Mouse (Mus musculus) lung, postnatal 0 days (tissue): Measurements from ENCODE around the gene Hectd3. TPM values are rescaled to one million over a fixed set of nuclear protein-coding genes. Genes with fewer than 3 reads are reported as not detected.

ENCODE experiments used
- ATAC-seq: fragments of 200-750 bp; cut with Nextera tagmentation; 2 replicates; pipeline ENCODE4 v1.8.0; 2017; ENCODE audit warnings: moderate library complexity
- DNase-seq: peaks from one replicate; pipeline ENCODE4 v3.0.0-alpha.2; 2016; ENCODE audit warnings: low spot score
- H3K27ac ChIP-seq: fragments of 300-500 bp; sonication (generic); 2 replicates; pipeline ENCODE4 v1.5.1; 2014; ENCODE audit warnings: antibody characterized with exemption, mild to moderate bottlenecking, low read length, mixed read lengths
- H3K27me3 ChIP-seq: fragments of 300-500 bp; sonication (generic); replicated peaks from 2 replicates; pipeline ENCODE4 v1.6.1; 2014; ENCODE audit warnings: low read length, mixed read lengths; ENCODE audit not compliant: insufficient read depth
- H3K36me3 ChIP-seq: fragments of 300-500 bp; sonication (generic); 2 replicates; pipeline ENCODE4 v1.6.1; 2014; ENCODE audit warnings: low read length, mixed read lengths; ENCODE audit not compliant: insufficient read depth
- H3K4me1 ChIP-seq: fragments of 300-500 bp; sonication (generic); 2 replicates; pipeline ENCODE4 v1.6.1; 2014; ENCODE audit warnings: antibody characterized with exemption, low read depth, low read length, mixed read lengths; ENCODE audit not compliant: insufficient read depth
- H3K4me2 ChIP-seq: fragments of 300-500 bp; sonication (generic); replicated peaks from 2 replicates; pipeline ENCODE4 v1.6.1; 2014; ENCODE audit warnings: low read depth, mild to moderate bottlenecking, low read length, moderate library complexity, mixed read lengths
- H3K4me3 ChIP-seq: fragments of 300-500 bp; sonication (generic); 2 replicates; pipeline ENCODE4 v1.5.1; 2014; ENCODE audit warnings: low read depth, low read length
- H3K9ac ChIP-seq: fragments of 300-500 bp; sonication (generic); replicated peaks from 2 replicates; pipeline ENCODE4 v1.6.1; 2014; ENCODE audit warnings: low read depth, mild to moderate bottlenecking
- H3K9me3 ChIP-seq: fragments of 300-500 bp; sonication (generic); 2 replicates; pipeline ENCODE4 v1.6.1; 2016; ENCODE audit warnings: low read length, mixed read lengths
- CTCF ChIP-seq: IDR thresholded peaks from 2 replicates; pipeline ENCODE4 v1.5.1; 2016; ENCODE audit warnings: antibody characterized with exemption, mild to moderate bottlenecking
- EP300 ChIP-seq: IDR thresholded peaks from 2 replicates; pipeline ENCODE4 v1.6.1; 2016; ENCODE audit warnings: antibody characterized with exemption, mild to moderate bottlenecking, control low read depth
- WGBS: fragments of 180-500 bp; shearing (Covaris S2); extraction: QIAGEN DNeasy Blood & Tissue Kit; methylation state at CpG from one replicate; pipeline ENCODE4 v1.1.7; 2014; 5-methylcytosine and 5-hydroxymethylcytosine counted together
- polyA plus RNA-seq: library from polyadenylated mRNA; unstranded; fragments of >200 nt; fragmentation: Nextera tagmentation; extraction: Ambion mirVana; gene quantifications from 2 replicates; pipeline ENCODE4 v1.2.1, GENCODE M21; 2015

Hectd3 gene
- polyA plus RNA-seq, 1 experiment from 2014 or later = 10.2 TPM

GRCm38 (mm10) chr4:117001957-117002356 lies 6.8 kb downstream of the Hectd3 start:
- ATAC-seq (no peak), DNase-seq (no peak)
- Histone ChIP-seq H3K27ac (no peak overlapping the region), H3K4me3 (no peak overlapping the region), H3K4me1 (no peaks in the 10 kb centered on the region), H3K36me3 (peaks cover 29% of the 10 kb centered on the region), H3K9me3 (no peaks in the 10 kb centered on the region), H3K9ac (no peak overlapping the region), H3K4me2 (no peak overlapping the region), H3K27me3 (no peaks in the 10 kb centered on the region)
- no peak for TF ChIP-seq EP300
- TF ChIP-seq CTCF = no peak
- WGBS = 91% methylated on average over 16 of the region's 16 CpGs

GRCm38 (mm10) chr4:117002543-117003521 lies 7.7 kb downstream of the Hectd3 start:
- Histone ChIP-seq H3K9me3 (no peaks in the 10 kb centered on the region), H3K4me3 (no peak overlapping the region), H3K27me3 (no peaks in the 10 kb centered on the region), H3K4me2 (no peak overlapping the region), H3K4me1 (no peaks in the 10 kb centered on the region), H3K36me3 (peaks cover 29% of the 10 kb centered on the region), H3K9ac (no peak overlapping the region), H3K27ac (no peak overlapping the region)
- peak; percentile 87 for TF ChIP-seq CTCF
- no peak for TF ChIP-seq EP300
- 53% methylated on average over 38 of the region's 38 CpGs for WGBS
- peak; percentile 74 for ATAC-seq
- DNase-seq = peak; percentile 82

GRCm38 (mm10) chr4:117004649-117005048 lies 9.5 kb downstream of the Hectd3 start:
- DNase-seq (no peak), ATAC-seq (no peak)
- Histone ChIP-seq H3K4me3 (no peak overlapping the region), H3K4me2 (no peak overlapping the region), H3K4me1 (no peaks in the 10 kb centered on the region), H3K27ac (no peak overlapping the region), H3K9ac (no peak overlapping the region), H3K36me3 (peaks cover 24% of the 10 kb centered on the region), H3K9me3 (no peaks in the 10 kb centered on the region), H3K27me3 (no peaks in the 10 kb centered on the region)
- WGBS = 82% methylated on average over 4 of the region's 4 CpGs
- TF ChIP-seq EP300 (no peak), CTCF (no peak)

- H3K27me3 ChIP-seq = no peaks in the 10 kb centered on the region
- no peak for DNase-seq
- H3K36me3 ChIP-seq = peaks cover 22% of the 10 kb centered on the region
- no peak overlapping the region for H3K4me2 ChIP-seq
- no peaks in the 10 kb centered on the region for H3K9me3 ChIP-seq
- no peak overlapping the region for H3K27ac ChIP-seq
- no peaks in the 10 kb centered on the region for H3K4me1 ChIP-seq
- TF ChIP-seq CTCF (peak; percentile 14; the same call in 1 of the 2 replicates), EP300 (no peak)
- H3K9ac ChIP-seq = no peak overlapping the region
- no peak for ATAC-seq
- WGBS = 72% methylated on average over 7 of the region's 7 CpGs
- H3K4me3 ChIP-seq = no peak overlapping the region
Observed at GRCm38 (mm10) chr4:117005611-117006400, 10.7 kb downstream of the Hectd3 start.

GRCm38 (mm10) chr4:117007058-117007457 lies 11.9 kb downstream of the Hectd3 start:
- Histone ChIP-seq H3K4me2 (no peak overlapping the region), H3K27me3 (no peaks in the 10 kb centered on the region), H3K9me3 (no peaks in the 10 kb centered on the region), H3K36me3 (peaks cover 18% of the 10 kb centered on the region), H3K4me1 (no peaks in the 10 kb centered on the region), H3K27ac (no peak overlapping the region), H3K4me3 (no peak overlapping the region), H3K9ac (no peak overlapping the region)
- no peak for DNase-seq
- ATAC-seq = no peak
- 54% methylated on average over 3 of the region's 3 CpGs for WGBS
- no peak for TF ChIP-seq CTCF
- TF ChIP-seq EP300 = no peak

- Histone ChIP-seq H3K27me3 (no peaks in the 10 kb centered on the region), H3K4me2 (no peak overlapping the region), H3K9me3 (no peaks in the 10 kb centered on the region), H3K9ac (no peak overlapping the region), H3K36me3 (no peaks in the 10 kb centered on the region), H3K27ac (no peak overlapping the region), H3K4me1 (no peaks in the 10 kb centered on the region), H3K4me3 (no peak overlapping the region)
- 70% methylated on average over 5 of the region's 5 CpGs for WGBS
- TF ChIP-seq EP300 = no peak
- no peak for TF ChIP-seq CTCF
- DNase-seq (no peak), ATAC-seq (no peak)
Observed at GRCm38 (mm10) chr4:117010231-117010630, 15.1 kb downstream of the Hectd3 start.
